Mouse (Mus musculus) left cerebral cortex, adult 18-20 months (tissue): ENCODE measurements at regions not wholly inside any gene's neighbourhood (a gene's known extent, or its start where the extent isn't known, plus 50 kb on each side); places are given as distances from the start of the nearest gene placed in this dataset.

Experiments used
- DNase-seq, 2 experiments: peaks; one replicate each; pipeline ENCODE4 v3.0.0; 2021 to 2022; ENCODE audit warnings: low spot score in 2 of 2, mixed read lengths in 1 of 2

GRCm38 (mm10) chr15:65347277-65347676, 332.6 kb upstream of the Gm21961 start:
- DNase-seq: no peak

GRCm38 (mm10) chr15:65342501-65342900, 327.8 kb upstream of the Gm21961 start:
- DNase-seq: no peak

GRCm38 (mm10) chr15:65334076-65334475, 319.4 kb upstream of the Gm21961 start:
- DNase-seq: no peak

- DNase-seq: peak in 1 of 2 experiments; percentile 12
Measured at GRCm38 (mm10) chr15:65308066-65308465, 293.4 kb upstream of the Gm21961 start.

GRCm38 (mm10) chr15:65258816-65259215, 244.1 kb upstream of the Gm21961 start:
- no peak for DNase-seq

GRCm38 (mm10) chr15:65222504-65222903, 207.8 kb upstream of the Gm21961 start:
- no peak for DNase-seq

GRCm38 (mm10) chr15:65217908-65218307, 203.2 kb upstream of the Gm21961 start:
- no peak for DNase-seq

- no peak for DNase-seq
Measured at GRCm38 (mm10) chr15:65196307-65196706, 181.6 kb upstream of the Gm21961 start.

GRCm38 (mm10) chr15:65193654-65194053, 178.9 kb upstream of the Gm21961 start:
- no peak for DNase-seq
